Mouse (Mus musculus): Measurements from ENCODE around the gene Bbs9.
A peak's percentile ranks its signal among the peaks of the same experiment; 100 is the strongest.

Bbs9 gene

GRCm38 (mm10) chr9:22468170-22468898 lies 7.2 kb upstream of the Bbs9 start:
- peak; percentile 51 to 69 for DNase-seq (ENCODE audit: low spot score in 2 of 2)

- DNase-seq (ENCODE audit: low spot score in 2 of 2) = no peak
Observed at GRCm38 (mm10) chr9:22468899-22469259, 6.6 kb upstream of the Bbs9 start.

- no peak for DNase-seq (ENCODE audit: low spot score in 2 of 2)
Observed at GRCm38 (mm10) chr9:22469643-22470042, 5.9 kb upstream of the Bbs9 start, which contains the start of gene Rp9. Gene Rp9 (minus strand): TSS chr9:22469743.

- DNase-seq (ENCODE audit: low spot score in 2 of 2) = peak in 1 of 2 experiments; percentile 40
Observed at GRCm38 (mm10) chr9:22476265-22476664, 750 bp downstream of the Bbs9 start.

GRCm38 (mm10) chr9:22478946-22479345 lies 3.4 kb downstream of the Bbs9 start:
- no peak for DNase-seq (ENCODE audit: low spot score in 2 of 2)

- no peak for DNase-seq (ENCODE audit: low spot score in 2 of 2)
Observed at GRCm38 (mm10) chr9:22483866-22484561, 8.5 kb downstream of the Bbs9 start.

GRCm38 (mm10) chr9:22484562-22485308 lies 9.2 kb downstream of the Bbs9 start:
- DNase-seq (ENCODE audit: low spot score in 2 of 2) = no peak

- no peak for DNase-seq (ENCODE audit: low spot score in 2 of 2)
Observed at GRCm38 (mm10) chr9:22486211-22486610, 10.7 kb downstream of the Bbs9 start.

- DNase-seq (ENCODE audit: low spot score in 2 of 2) = no peak
Observed at GRCm38 (mm10) chr9:22488963-22489362, 13.4 kb downstream of the Bbs9 start.

- DNase-seq (ENCODE audit: low spot score in 2 of 2) = no peak
Observed at GRCm38 (mm10) chr9:22494203-22494807, 18.8 kb downstream of the Bbs9 start.

GRCm38 (mm10) chr9:22495133-22495532 lies 19.6 kb downstream of the Bbs9 start:
- no peak for DNase-seq (ENCODE audit: low spot score in 2 of 2)

- DNase-seq (ENCODE audit: low spot score in 2 of 2) = no peak
Observed at GRCm38 (mm10) chr9:22497021-22497767, 21.7 kb downstream of the Bbs9 start.

- no peak for DNase-seq (ENCODE audit: low spot score in 2 of 2)
Observed at GRCm38 (mm10) chr9:22502972-22503371, 27.5 kb downstream of the Bbs9 start.

- no peak for DNase-seq (ENCODE audit: low spot score in 2 of 2)
Observed at GRCm38 (mm10) chr9:22503581-22503980, 28.1 kb downstream of the Bbs9 start.

- no peak for DNase-seq (ENCODE audit: low spot score in 2 of 2)
Observed at GRCm38 (mm10) chr9:22505574-22505973, 30.1 kb downstream of the Bbs9 start.

- DNase-seq (ENCODE audit: low spot score in 2 of 2) = no peak
Observed at GRCm38 (mm10) chr9:22515076-22515475, 39.6 kb downstream of the Bbs9 start.

GRCm38 (mm10) chr9:22518394-22519041 lies 43.0 kb downstream of the Bbs9 start:
- peak; percentile 57 to 78 for DNase-seq (ENCODE audit: low spot score in 2 of 2)

GRCm38 (mm10) chr9:22523460-22523859 lies 47.9 kb downstream of the Bbs9 start:
- DNase-seq (ENCODE audit: low spot score in 2 of 2) = no peak

- no peak for DNase-seq (ENCODE audit: low spot score in 2 of 2)
Observed at GRCm38 (mm10) chr9:22530734-22531489, 55.4 kb downstream of the Bbs9 start.

- DNase-seq (ENCODE audit: low spot score in 2 of 2) = no peak
Observed at GRCm38 (mm10) chr9:22532112-22532511, 56.6 kb downstream of the Bbs9 start.
